Mouse (Mus musculus): Measurements from ENCODE around the gene Olfr303.
"Not testable (repeated sequence)": the region's sequence is repeated elsewhere in the genome, so short reads cannot be mapped to it uniquely, and the experiment has no call there.

Gene Olfr303

DNA sequence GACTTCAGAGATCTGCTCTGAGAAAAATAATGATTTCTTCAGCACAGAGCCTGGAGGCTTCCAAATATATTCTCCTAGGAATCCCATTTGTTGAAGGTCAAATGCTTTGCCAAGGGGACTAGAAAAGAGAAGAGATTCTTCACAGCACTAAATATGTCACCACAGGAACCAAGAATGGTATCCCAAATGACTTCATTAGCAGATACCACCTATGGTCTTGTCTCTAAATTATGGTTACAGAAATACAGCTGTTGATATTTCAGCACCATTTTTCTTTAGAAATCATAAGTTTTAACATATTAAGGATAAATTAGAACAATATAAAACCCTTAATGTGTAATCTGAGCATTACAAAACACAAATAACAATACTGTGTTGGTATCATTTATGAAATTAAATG lies at the start of gene Olfr303:
Gene Olfr303, minus strand, starts transcription at position 101 of the 400 bp plus-strand sequence.
- DNase-seq, result no peak

GRCm38 (mm10) chr7:86403546-86403945 lies 6.0 kb upstream of the Olfr303 start, which contains the start of gene Olfr301:
Olfr301 (plus strand) TSS chr7:86403846.
- DNase-seq, result no peak

DNA sequence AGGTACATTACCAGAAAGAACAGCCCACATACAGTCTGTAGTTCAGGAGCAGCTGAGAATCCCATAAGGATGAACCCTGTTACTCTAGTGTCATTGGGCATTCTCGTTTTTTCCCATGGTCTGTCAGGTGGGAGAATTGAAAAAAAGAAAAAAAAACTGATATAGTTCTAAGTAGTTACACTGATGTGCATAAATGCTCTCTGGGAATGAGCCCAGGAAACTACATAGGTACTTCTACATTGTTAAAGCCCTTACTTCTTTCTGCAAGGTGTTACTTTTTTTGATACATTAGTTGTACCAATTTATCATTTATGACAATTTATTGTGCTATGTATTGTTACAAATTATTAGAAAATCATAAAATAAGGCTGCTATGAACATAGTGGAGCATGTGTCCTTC lies 11.0 kb downstream of the Olfr303 start, which contains the start of gene Olfr304:
Gene Olfr304, minus strand, starts transcription at position 101 of the 400 bp plus-strand sequence.
- DNase-seq, result no peak

DNA sequence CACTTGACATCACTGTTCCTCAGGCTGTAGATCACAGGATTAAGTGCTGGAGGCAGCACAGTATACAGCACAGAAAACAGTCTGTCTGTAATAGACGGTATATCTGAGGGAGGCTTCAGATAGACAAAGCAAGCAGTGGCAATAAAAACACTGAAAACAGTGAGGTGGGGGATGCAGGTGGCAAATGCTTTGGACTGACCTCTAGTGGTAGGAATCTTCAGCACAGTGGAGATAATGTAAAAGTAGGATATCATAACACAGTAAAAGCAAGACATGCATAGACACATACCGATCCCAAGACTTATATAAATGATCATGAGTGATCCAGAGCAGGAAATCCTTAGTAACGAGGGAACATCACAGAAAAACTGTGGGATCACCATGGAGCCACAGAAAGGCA lies 11.8 kb downstream of the Olfr303 start:
- no peak for DNase-seq

GRCm38 (mm10) chr7:86366828-86367227 lies 30.8 kb downstream of the Olfr303 start, which contains the start of gene Olfr305:
Olfr305 (minus strand) TSS chr7:86366928.
- DNase-seq, result no peak

DNA sequence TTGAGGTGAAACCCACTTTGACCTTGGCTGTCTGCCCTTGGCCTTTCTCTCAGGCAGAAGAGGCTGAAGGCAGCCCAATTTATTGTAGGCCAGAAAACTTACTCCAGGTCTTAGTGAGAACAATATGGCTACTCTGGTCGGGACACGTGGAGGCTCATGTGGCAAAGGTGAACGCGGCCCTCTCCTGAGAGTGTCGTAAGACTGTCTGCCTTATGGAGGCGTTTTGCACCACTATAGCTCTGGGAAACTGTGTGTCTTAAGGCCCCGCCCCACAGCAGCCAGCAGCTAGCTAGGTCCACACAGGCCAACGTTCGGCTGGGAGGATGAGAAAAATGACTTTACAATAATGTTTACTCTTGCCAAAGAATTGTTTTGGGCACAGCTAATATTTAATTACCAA lies 51.3 kb downstream of the Olfr303 start:
- DNase-seq, result not testable (repeated sequence)

GRCm38 (mm10) chr7:86344253-86344652 lies 53.3 kb downstream of the Olfr303 start:
- DNase-seq, result no peak

GRCm38 (mm10) chr7:86342881-86343565 lies 54.6 kb downstream of the Olfr303 start:
- no peak for DNase-seq

Measured in right cerebral cortex, adult 18-20 months (tissue).